Mouse (Mus musculus) liver, embryonic 13.5 days (tissue): Measurements from ENCODE around the gene Gm9117. TPM values are rescaled to one million over a fixed set of nuclear protein-coding genes. Genes with fewer than 3 reads are reported as not detected.
"Not testable (repeated sequence)": the region's sequence is repeated elsewhere in the genome, so short reads cannot be mapped to it uniquely, and the experiment has no call there.

ENCODE experiments used
- ATAC-seq: fragments of 200-750 bp; cut with Nextera tagmentation; 2 replicates; pipeline ENCODE4 v1.8.0; 2017; ENCODE audit warnings: low read depth, mild to moderate bottlenecking, moderate number of reproducible peaks, moderate library complexity
- DNase-seq: peaks from one replicate; pipeline ENCODE4 v3.0.0; 2022
- H3K27ac ChIP-seq: fragments of 300-500 bp; sonication (generic); 2 replicates; pipeline ENCODE4 v1.5.1; 2015; ENCODE audit warnings: moderate library complexity, mild to moderate bottlenecking, inconsistent platforms
- H3K27me3 ChIP-seq: fragments of 300-500 bp; sonication (generic); 2 replicates; pipeline ENCODE4 v1.6.1; 2015; ENCODE audit warnings: mild to moderate bottlenecking, inconsistent platforms
- H3K36me3 ChIP-seq: fragments of 300-500 bp; sonication (generic); 2 replicates; pipeline ENCODE4 v1.6.1; 2015; ENCODE audit warnings: mild to moderate bottlenecking, inconsistent platforms
- H3K4me1 ChIP-seq: fragments of 300-500 bp; sonication (generic); replicated peaks from 2 replicates; pipeline ENCODE4 v1.6.1; 2015; ENCODE audit warnings: inconsistent platforms
- H3K4me2 ChIP-seq: fragments of 300-500 bp; sonication (generic); 2 replicates; pipeline ENCODE4 v1.6.1; 2015; ENCODE audit warnings: inconsistent platforms, mild to moderate bottlenecking, moderate library complexity
- H3K4me3 ChIP-seq: fragments of 300-500 bp; sonication (generic); replicated peaks from 2 replicates; pipeline ENCODE4 v1.5.1; 2015; ENCODE audit warnings: mild to moderate bottlenecking, inconsistent platforms
- H3K9ac ChIP-seq: fragments of 300-500 bp; sonication (generic); 2 replicates; pipeline ENCODE4 v1.6.1; 2015; ENCODE audit warnings: mild to moderate bottlenecking, inconsistent platforms
- H3K9me3 ChIP-seq: fragments of 300-500 bp; sonication (generic); replicated peaks from 2 replicates; pipeline ENCODE4 v1.6.1; 2016; ENCODE audit warnings: inconsistent platforms
- WGBS: fragments of 180-500 bp; shearing (Covaris S2); methylation state at CpG from one replicate; pipeline ENCODE4 v1.1.7; 2015; ENCODE audit not compliant: insufficient replicate concordance; 5-methylcytosine and 5-hydroxymethylcytosine counted together
- polyA plus RNA-seq: library from polyadenylated mRNA; unstranded; fragments of >200 nt; fragmentation: Nextera tagmentation; extraction: Ambion mirVana; gene quantifications from 2 replicates; pipeline ENCODE4 v1.2.1, GENCODE M21; 2015

Gm9117 gene
- polyA plus RNA-seq: not detected in 2 replicates

GRCm38 (mm10) chr3:93943443-93943842, at the start of gene Gm9117:
Gene Gm9117 (minus strand): TSS chr3:93943543.
- H3K9ac ChIP-seq, H3K27ac ChIP-seq, H3K9me3 ChIP-seq, ATAC-seq, DNase-seq, H3K27me3 ChIP-seq, H3K4me3 ChIP-seq, H3K36me3 ChIP-seq, H3K4me2 ChIP-seq, H3K4me1 ChIP-seq: not testable (repeated sequence)
- 60% methylated on average over 3 of the region's 4 CpGs for WGBS

GRCm38 (mm10) chr3:93968938-93969337, 25.6 kb upstream of the Gm9117 start:
- H3K36me3 ChIP-seq, H3K4me1 ChIP-seq, H3K4me3 ChIP-seq, H3K9me3 ChIP-seq, H3K4me2 ChIP-seq, H3K27ac ChIP-seq, H3K9ac ChIP-seq, H3K27me3 ChIP-seq, DNase-seq, ATAC-seq: not testable (repeated sequence)
- WGBS: 74% methylated on average over 6 of the region's 6 CpGs

- not testable (repeated sequence) for H3K27me3 ChIP-seq, ATAC-seq, H3K4me3 ChIP-seq, H3K4me2 ChIP-seq, H3K9ac ChIP-seq, DNase-seq, H3K27ac ChIP-seq, H3K36me3 ChIP-seq, H3K9me3 ChIP-seq, H3K4me1 ChIP-seq
- WGBS: 44% methylated on average over 2 of the region's 4 CpGs
Measured at GRCm38 (mm10) chr3:93961214-93961613, 17.9 kb upstream of the Gm9117 start, which contains the start of gene Tdpoz5. Gene Tdpoz5 (minus strand): TSS chr3:93961314.

- DNase-seq, ATAC-seq, H3K4me3 ChIP-seq, H3K9ac ChIP-seq, H3K4me1 ChIP-seq, H3K27me3 ChIP-seq, H3K4me2 ChIP-seq, H3K9me3 ChIP-seq, H3K27ac ChIP-seq, H3K36me3 ChIP-seq: not testable (repeated sequence)
- no CpG with 5 or more reads among the region's 3 CpGs for WGBS
Measured at GRCm38 (mm10) chr3:93938386-93938785, 5.0 kb downstream of the Gm9117 start.

Other genes starting within 250 kb of the Gm9117 start
- not detected in 2 replicates for gene Gm5773, start 170.5 kb downstream of the Gm9117 start, polyA plus RNA-seq
- not detected in 2 replicates for gene Tdpoz4, start 147.1 kb downstream of the Gm9117 start, polyA plus RNA-seq
- gene Tdpoz3, start 117.5 kb downstream of the Gm9117 start, polyA plus RNA-seq: not detected in 2 replicates
- gene Tdpoz5, start 17.8 kb upstream of the Gm9117 start, polyA plus RNA-seq: not detected in 2 replicates
- not detected in 2 replicates for gene Gm9125, start 111.3 kb upstream of the Gm9117 start, polyA plus RNA-seq
- not detected in 2 replicates for gene Gm10697, start 129.1 kb upstream of the Gm9117 start, polyA plus RNA-seq
- gene Gm10696, start 234.7 kb upstream of the Gm9117 start, polyA plus RNA-seq: not detected in 2 replicates